Mouse (Mus musculus): ENCODE measurements around the gene Lrrc41. TPM values are rescaled to one million over a fixed set of nuclear protein-coding genes. Genes with fewer than 3 reads are reported as not detected.

The Lrrc41 gene
- polyA plus RNA-seq, 1 experiment from 2014 or later: 60.2 TPM

Other genes with a start within 250 kb of the Lrrc41 start
- gene Mob3c, start 247.2 kb upstream of the Lrrc41 start, polyA plus RNA-seq (2016; fragmentation: Nextera tagmentation; extraction: Ambion mirVana): 6.7 TPM in 2 replicates
- gene Mknk1, start 236.1 kb upstream of the Lrrc41 start, polyA plus RNA-seq (2016; fragmentation: Nextera tagmentation; extraction: Ambion mirVana): 20.1 and 21.6 TPM in 2 replicates
- gene Kncn, start 190.9 kb upstream of the Lrrc41 start, polyA plus RNA-seq (2016; fragmentation: Nextera tagmentation; extraction: Ambion mirVana): not detected in 2 replicates
- gene 6430628N08Rik, start 184.6 kb upstream of the Lrrc41 start, polyA plus RNA-seq (2016; fragmentation: Nextera tagmentation; extraction: Ambion mirVana): not detected in 2 replicates
- gene Dmbx1, start 135.3 kb upstream of the Lrrc41 start, polyA plus RNA-seq (2016; fragmentation: Nextera tagmentation; extraction: Ambion mirVana): 0.04 TPM in 1 of 2 replicates, not detected in the other
- 1.3 and 1.5 TPM in 2 replicates for gene Faah, start 57.3 kb upstream of the Lrrc41 start, polyA plus RNA-seq (2016; fragmentation: Nextera tagmentation; extraction: Ambion mirVana)
- gene Nsun4, start 21.4 kb upstream of the Lrrc41 start, polyA plus RNA-seq (2016; fragmentation: Nextera tagmentation; extraction: Ambion mirVana): 24.9 and 28.8 TPM in 2 replicates
- gene Uqcrh, start 198 bp upstream of the Lrrc41 start, polyA plus RNA-seq (2016; fragmentation: Nextera tagmentation; extraction: Ambion mirVana): 868 and 885 TPM in 2 replicates
- 25.1 and 25.9 TPM in 2 replicates for gene Rad54l, start 48.4 kb downstream of the Lrrc41 start, polyA plus RNA-seq (2016; fragmentation: Nextera tagmentation; extraction: Ambion mirVana)
- 71.5 and 74.8 TPM in 2 replicates for gene Pomgnt1, start 48.6 kb downstream of the Lrrc41 start, polyA plus RNA-seq (2016; fragmentation: Nextera tagmentation; extraction: Ambion mirVana)
- 2.3 and 2.6 TPM in 2 replicates for gene Lurap1, start 76.1 kb downstream of the Lrrc41 start, polyA plus RNA-seq (2016; fragmentation: Nextera tagmentation; extraction: Ambion mirVana)
- not detected in 2 replicates for gene Tspan1, start 92.3 kb downstream of the Lrrc41 start, polyA plus RNA-seq (2016; fragmentation: Nextera tagmentation; extraction: Ambion mirVana)
- not detected in 2 replicates for gene 1700042G07Rik, start 98.1 kb downstream of the Lrrc41 start, polyA plus RNA-seq (2016; fragmentation: Nextera tagmentation; extraction: Ambion mirVana)
- not detected in 2 replicates for gene Gm49337, start 98.1 kb downstream of the Lrrc41 start, polyA plus RNA-seq (2016; fragmentation: Nextera tagmentation; extraction: Ambion mirVana)
- 25.6 and 25.8 TPM in 2 replicates for gene Pik3r3, start 146.3 kb downstream of the Lrrc41 start, polyA plus RNA-seq (2016; fragmentation: Nextera tagmentation; extraction: Ambion mirVana)